Mouse (Mus musculus) gastrocnemius, postnatal 14 days (tissue): Measurements from ENCODE around the gene Itga2b. TPM values are rescaled to one million over a fixed set of nuclear protein-coding genes. Genes with fewer than 3 reads are reported as not detected.

Experiments
- DNase-seq: peaks from one replicate; pipeline ENCODE4 v3.0.0; 2021; ENCODE audit warnings: mixed read lengths
- intact Hi-C: fragments of 180-260 bp; cut with DNase I; formaldehyde crosslinking; loops from one replicate; pipeline ENCODE4 v1.15.1; 2025; ENCODE audit warnings: low total_unique reads
- total RNA-seq, 2 experiments: library from RNA; stranded (reverse); gene quantifications; 2 replicates each; pipeline ENCODE4 v1.2.3; 2021

The Itga2b gene
- total RNA-seq, 2 experiments from 2014 or later, result 1.6 to 2.5 TPM

DNA sequence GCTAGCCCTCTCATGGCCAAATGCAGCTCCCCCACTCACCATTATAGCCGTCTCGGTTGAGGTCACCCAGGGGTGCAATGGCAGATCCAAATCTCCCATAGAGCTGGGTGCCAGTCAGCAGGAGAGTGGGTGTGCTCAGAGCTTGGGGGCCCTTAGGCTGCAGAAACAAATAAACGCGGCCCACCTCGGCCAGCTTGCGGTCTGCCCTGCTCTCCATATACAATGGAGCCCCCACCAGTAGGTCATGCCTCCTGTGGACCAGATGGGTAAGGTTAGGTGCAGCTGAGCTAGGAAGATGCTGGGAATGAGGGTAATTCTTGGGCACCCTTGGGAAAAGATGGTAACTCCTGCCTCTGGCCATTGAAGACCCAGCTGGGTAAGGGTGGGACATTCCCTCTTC lies 5.0 kb downstream of the Itga2b start:
- intact Hi-C loops, result no loop called here
- DNase-seq, result no peak

DNA sequence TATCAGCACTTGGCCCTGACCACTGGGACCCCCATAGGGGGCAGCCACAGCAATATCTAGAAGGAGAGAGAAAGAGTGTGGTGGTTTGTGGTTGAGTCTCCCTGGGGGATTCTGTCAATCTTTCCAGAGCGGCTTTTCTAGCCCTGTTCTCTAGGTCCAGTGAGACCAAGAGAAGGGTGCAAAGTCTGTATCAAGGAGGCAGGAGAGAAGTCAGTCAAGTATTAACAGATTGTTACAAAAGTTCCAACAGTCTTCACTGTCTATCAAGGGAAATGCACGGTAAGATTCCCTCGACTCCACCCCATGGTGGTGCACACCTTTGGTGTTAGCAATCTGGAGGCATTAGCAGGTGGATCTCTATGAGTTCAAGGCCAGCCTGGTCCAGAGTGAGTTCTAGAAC lies 8.2 kb downstream of the Itga2b start:
- DNase-seq, result no peak
- intact Hi-C loops, result no loop called here

DNA sequence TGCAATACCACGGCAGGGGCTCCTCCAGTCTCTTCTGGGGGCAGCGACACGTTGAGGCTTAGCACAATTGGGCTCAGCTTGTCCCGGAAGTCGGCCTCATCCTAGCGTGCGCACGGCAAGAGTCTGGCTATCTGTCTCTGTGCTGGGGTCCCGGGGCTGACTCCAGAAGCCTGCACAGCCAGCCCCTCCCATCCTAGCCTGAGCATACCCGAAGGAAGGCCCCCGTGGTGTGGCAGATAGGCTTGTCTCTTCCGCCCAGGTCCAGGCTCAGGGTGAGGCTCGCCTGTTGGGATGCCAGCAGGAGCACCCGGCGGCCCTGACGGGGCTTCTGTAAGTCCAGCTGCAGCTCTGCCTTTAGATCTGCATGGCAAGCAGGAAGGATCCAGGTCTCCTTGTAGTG lies 9.4 kb downstream of the Itga2b start:
- no peak for DNase-seq
- intact Hi-C loops, result no loop called here

DNA sequence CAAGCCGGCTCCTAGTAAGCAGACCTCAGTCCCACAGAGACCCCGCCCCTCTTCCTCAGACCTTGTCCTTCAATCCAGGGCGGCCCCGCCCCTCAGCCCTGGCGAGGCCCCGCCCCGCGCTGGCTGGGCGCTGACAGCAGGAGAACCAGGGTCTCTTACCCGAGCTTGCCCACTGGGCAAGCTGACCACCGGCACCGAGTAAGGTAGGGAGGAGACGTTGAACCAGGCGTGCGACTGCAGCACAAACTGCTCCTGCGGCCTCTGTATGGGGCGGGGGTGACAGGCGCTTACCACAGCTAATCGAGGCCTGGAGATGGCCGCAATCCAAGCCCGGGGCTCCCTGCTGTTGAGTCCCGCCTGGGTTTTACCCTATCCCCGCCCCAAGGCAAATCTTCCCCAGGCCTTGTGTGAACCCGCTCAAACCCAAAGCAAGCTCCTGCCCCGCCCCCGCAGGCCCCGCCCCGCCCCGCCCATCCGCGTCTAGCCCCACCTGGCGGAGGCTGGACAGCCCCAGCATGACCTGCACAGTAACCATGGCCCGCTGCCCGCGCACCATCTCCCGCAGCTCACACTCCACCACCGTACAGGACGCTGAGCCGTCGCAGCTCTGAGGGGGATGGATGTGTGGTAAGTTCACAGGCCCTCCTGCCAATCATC lies 14.1 kb downstream of the Itga2b start:
- DNase-seq, result peak; percentile 70
- intact Hi-C loops, result no loop called here

DNA sequence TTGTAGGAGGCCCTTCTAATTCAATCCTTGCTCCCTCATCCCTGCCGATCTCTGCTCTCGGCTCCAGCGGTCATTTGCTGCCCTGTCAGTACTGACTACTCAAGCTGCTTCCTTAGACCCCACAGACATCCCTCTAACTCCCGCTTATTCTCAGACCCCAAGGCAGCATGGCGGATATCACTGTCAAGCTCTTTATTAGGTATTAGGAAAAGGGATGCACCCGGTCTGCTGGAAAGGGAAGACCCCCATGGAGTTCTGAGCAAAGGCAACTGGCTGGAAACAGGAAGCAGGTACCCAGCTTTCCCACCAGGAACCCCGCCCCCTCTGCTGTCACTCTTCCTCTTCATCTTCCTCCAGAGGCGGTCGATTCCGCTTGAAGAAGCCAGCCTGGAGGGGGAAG lies 16.8 kb downstream of the Itga2b start:
- intact Hi-C loops, result no loop called here
- DNase-seq, result no peak

DNA sequence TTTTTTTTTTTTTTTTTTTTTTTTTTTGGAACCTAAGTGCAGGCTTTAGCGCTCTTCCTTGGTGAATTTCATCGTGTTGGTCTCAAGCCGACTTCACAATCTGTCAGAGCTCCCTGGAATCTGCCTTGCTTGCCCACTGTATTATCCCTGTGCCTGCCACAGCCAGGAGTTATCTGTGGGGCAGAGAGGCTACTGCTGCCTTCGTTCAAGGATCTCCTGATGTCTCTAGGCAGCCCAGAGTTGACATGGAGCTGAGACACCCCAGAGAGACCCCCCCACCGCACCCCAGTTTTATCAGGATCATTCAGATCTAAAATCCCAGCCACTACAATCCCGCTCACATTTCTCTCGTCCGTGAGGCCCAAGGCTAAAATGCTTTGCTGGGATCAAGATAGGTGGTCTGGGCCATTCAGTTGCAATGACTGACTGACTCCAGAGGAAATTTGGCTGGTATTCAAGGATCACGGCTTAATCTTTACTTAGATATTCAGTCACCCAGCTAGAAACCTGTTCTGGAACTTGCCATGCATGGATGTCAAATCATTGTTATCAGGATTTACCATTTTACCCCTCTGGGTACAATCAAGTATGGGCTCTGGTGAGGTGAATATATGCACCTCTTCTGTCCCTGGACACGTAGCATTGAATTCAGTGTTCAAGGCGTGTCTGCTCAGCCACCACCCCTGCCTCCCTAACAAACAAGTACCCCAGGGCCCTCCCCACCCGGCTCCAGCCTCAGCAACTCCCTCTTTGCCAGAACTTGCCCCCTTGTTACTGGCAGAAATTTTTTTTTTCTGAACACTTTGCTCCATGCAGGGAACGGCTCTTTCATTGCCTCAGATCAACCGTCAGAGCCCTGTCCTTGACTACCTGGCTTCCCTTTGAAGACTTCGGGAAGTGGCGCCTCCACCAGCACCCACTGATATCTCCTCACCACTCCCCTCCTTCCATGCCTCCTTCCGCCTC lies 20.6 kb downstream of the Itga2b start:
- no peak for DNase-seq
- intact Hi-C loops, result no loop called here

DNA sequence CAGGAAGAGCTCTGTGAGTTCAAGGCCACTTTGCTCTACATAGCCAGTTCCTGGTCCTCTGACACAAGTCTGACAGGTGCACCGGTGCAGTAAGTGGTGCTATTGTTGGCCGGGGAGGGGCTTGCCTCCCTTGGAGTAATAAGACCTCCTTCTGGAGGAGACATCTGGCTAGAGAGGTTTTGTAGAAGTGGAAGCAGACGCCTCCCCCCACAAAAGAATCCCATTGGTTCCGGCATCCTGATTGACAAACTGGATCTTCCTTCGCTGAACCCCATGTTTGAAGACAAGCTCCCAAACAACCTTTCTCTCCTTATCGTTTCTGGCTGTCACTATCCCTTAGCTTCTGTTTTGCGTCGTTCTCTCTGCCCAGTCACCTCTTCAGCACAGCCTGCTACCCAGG lies 21.6 kb downstream of the Itga2b start:
- intact Hi-C loops, result no loop called here
- no peak for DNase-seq

DNA sequence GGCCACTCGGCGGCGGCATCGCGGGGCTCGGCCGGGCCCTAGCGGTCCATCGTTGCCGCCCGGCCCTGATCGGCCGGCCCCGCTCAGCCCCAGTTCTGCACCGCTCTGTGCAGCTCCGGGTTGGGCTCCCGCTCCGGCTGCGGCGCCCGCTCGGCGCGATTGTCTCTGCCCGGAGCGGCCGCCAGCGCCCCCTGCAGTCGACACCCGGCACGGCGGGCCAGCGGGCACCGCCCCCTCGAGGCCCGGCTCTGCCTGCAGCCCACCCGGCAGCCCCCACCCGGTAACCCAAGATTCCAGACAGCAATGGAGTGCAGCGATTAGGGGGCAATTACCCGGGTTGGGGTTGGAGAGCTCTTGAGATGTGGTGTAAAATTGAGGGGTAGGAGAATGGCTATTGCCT lies 22.4 kb downstream of the Itga2b start, which contains the start of gene Fam171a2:
Fam171a2 (minus strand) TSS at position 186 of the 400 bp plus-strand sequence.
- intact Hi-C loops, result no loop called here
- DNase-seq, result peak; percentile 82

DNA sequence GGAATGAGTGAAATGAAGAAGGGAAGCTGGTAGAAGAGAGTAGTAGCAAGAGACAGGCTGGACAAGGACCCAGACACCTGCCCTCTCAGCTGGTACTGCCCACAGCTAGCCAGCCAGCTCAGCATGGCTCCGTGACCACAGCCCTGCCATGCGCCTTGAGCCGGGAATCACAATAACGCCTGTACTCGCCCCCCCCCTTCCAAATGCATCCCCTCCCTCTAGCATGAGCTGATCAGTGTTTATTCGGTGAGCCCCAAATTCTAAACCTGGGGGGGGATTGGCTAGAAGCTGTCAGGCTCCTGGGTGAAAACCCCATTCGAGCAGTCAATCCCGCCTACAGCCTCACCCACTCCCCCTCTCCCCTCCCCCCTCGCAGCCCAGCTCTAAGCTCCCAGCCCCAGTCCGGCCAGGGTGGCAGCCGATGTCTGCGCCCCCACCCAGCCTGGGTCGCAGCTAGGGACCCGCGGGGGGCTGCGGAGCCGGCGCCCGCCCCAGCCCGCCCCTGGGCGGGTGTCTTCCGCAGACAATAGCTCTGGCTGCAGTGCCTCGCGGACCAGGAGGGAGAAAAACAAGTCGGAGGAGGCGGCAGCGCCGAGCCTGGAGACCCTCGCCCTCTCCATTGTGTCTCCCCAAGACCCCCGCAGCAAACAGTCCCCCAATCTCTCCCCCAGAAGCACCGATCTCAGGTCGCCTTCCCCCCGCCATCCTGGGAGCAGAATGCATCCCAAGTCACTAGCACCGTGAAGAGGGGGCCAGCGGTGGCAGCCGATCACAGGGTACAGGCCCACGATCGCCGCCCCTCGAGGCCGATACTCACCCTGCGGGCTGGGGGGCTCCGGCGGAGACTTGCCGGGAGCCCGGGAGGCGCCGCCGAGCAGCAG lies 23.1 kb downstream of the Itga2b start:
- intact Hi-C loops, result no loop called here

DNA sequence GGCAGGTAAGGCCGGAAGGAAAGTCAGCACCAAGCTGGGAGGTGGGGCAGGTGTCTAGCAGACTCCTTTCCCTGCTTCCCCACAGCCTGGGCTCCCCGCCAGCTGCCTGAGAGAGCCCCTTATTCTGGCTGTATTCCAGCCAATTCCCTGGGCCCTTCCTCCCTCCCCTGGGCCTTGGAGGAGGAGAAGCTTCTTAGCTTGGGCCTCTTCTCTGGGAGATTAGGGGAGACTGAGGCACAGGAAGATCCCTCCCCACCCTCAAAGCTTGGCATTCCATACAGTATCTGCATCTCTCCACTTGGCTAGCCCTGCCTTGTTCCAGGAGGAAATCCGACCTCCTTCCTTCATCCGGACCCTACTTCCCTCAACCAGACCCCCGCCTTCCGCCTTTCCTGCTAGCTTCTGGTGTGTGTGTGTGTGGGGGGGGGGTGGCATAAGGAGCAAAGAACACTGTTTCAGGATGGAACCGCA lies 24.0 kb downstream of the Itga2b start:
- DNase-seq, result no peak
- intact Hi-C loops, result no loop called here

More for the DNA sequence above, 23.1 kb downstream of the Itga2b start:
- no peak for DNase-seq

DNA sequence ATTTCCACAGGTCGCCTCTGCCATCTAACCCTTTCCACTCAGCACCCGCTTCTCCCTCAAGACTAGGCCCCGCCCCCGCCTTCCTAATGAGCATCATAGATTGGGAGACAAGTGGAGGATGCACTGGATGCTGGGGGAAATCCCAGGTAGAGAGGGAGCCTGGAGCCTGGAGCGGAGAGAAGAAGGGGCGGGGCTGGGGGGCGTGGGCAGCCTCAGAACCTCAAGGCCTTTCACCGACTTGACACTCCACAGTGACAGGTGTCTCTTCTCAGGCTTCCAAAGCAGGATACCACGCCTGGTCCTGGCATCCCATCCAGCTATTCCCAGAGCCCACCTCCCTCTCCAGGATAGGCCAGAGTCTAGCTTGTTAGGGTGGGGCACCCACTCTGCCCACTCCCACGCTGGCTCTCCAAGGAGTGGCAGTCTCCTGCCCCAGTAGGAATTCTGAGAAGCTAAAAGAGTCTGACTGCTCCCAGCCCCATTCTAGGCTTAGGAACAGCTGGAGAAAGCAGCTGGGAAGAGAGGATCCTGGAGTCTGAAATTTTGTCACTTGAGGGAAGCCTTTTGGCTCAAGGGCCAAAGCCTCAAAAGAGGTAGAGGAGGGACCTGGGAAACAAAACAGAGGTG lies 24.5 kb downstream of the Itga2b start:
- intact Hi-C loops, result no loop called here
- no peak for DNase-seq

DNA sequence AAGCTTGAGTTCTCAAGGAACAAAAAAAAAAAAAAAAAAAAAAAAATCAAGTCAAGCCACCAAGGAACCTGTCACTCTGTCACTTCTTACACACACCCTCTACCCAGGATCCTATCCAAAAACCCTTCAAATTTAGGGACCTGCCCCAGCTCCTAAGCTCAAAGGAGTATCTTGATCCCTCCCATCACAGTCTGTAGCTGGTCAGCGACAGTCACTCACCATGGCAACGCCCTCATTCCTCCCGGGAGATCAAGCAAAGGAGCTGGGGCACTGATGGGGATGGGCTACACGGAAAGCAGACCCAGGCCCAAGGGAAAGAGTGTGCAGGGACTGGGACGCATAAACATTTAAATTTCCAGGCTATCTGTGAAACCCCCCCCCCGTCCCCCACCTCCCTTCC lies 25.1 kb downstream of the Itga2b start:
- DNase-seq, result no peak
- intact Hi-C loops, result no loop called here

DNA sequence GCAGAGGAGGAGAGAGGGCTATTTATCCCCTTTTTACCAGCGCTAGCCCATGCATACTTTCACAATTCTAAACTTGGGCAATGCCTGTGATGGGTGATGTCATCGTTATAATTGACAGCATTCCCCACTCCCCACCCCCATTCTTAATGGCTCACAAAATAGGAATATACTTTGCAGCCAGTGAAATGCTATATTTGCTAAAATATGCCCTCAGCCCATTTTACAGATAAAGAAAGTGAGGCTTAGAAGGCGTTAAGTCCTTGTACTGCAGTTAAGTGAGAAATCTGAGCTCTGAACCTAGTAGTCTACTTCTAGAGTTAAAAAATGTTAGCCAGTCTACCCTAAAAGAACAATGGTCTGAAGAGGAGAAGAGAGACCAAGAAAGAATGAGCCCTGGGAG lies 25.6 kb downstream of the Itga2b start:
- intact Hi-C loops, result no loop called here
- DNase-seq, result no peak

DNA sequence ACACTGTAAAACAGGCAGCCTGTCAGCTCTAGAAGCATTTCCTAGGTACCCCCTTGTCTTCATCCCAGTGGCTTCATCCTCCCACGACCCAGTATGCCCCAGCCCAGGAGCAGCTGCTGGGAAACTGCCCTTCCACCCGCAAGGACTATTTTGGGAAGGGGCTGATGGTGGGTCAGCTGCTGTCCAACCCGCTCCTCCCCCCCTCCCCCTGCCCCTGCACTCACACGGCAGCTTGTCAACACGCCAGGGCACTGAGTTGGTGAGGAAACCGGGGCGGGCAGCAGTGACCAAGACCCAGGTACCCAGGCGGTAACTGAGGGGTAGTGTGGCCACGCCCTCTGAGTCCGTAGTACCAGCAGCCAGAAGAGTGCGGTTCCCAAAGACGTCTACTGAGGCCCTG lies 26.2 kb downstream of the Itga2b start:
- no peak for DNase-seq
- intact Hi-C loops, result no loop called here

DNA sequence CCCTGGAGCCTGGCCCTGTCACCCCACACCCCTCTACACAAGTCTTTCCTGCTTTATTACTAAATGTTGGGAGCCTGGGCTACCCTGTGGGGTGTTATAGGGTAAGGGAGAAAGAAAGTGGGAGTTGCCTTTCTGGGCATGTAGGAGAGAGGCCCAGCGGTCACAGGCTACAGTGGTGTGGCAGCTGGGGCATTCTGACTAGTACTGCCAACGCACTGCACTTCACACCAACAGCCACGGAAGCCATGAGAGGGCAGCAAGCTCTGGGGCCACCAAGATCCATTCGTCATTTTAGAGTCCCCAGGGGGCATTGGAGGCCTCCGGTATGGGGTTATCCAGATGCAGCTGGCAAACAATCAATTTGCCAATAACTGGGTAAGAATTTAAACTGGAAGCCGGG lies 27.8 kb downstream of the Itga2b start:
- no peak for DNase-seq
- intact Hi-C loops, result no loop called here

DNA sequence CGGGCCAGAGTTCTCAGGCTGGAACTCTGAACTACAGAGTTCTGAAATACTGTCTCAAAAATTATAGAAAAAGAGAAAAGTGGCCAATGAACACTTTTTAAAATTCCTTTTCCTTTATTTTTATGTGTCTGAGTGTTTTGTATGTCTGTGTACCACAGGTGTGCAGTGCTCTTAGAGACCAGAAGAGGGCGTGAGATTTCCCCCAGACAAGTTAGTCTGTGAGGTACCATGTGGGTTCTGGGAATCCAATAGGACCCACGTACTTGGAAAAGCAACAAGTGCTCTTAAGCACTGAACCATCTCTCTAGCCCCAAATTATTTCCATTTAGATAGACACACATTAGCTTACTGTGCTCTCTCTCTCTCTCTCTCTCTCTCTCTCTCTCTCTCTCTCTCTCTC lies 28.5 kb downstream of the Itga2b start:
- intact Hi-C loops, result no loop called here

DNA sequence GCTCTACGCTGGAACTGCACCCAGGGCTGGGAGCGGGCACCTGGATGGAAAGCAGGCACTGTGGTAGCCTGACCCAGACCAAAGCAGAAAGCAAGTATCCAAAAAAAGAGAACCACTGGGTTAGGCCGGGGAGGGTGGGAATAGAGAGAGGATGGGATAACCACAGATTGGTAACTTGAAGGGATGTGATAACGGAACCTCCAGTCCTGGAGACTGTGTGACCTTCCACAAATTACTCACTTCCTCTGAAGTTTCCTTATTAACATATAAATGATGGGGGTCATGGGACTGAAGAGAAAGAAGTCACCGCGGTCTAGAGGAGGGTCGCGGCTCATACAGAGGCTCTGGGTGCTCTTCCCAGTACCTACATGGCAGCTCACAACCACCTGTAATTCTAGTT lies 29.7 kb downstream of the Itga2b start:
- intact Hi-C loops, result no loop called here

More for the DNA sequence above, 28.5 kb downstream of the Itga2b start:
- DNase-seq, result no peak

DNA sequence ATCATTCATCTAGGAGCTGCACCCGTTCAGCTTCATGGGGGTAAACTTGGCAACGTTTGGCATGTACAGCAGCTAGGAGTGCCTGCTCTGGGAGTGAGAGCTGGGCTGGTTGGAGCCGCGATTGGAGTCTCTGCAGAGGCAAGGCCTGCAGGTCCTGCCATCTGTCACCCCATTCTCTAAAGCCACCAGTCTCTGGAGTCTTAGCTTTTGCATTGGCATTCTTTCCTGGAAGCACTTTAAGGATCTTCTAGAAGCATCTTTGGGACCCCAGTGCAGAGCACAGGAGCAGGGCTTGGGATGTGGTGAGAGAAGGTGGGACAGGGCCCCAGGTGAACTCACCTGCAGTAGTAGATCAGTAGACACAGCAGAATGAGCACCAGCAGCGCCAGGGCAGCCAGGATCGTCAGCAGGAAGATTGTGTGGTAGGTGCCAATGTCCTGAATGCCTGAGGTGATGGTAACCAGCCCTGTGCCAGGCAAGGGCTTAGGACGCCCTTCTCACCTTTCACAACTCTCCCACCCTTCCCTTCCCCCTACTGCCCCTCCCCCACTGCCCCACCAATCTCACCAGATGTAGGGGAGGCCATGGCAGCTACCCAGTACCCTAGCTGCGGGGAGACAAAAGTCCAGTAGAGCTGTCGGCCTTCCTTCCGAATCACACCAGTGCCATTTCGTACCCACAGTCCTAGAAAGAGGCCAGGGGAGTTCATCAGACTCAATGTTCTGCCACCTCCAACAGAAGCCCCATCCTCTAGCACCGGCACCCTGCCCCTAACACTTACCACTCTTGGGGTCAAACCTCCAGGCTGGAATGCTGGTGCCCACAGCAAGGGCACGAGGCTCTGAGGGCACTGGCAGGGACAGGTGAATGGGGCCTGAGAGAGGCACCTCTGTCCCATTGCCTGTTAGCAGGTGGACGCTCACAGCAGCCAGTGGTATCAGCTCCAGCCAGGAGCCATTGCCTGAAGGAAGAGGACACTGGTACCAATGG lies 30.5 kb downstream of the Itga2b start:
- DNase-seq, result no peak
- intact Hi-C loops, result loop anchor here (5.0 kb wide), 1 partner anchor 132 kb away; no protein-coding TSS in a partner anchor

More for the DNA sequence above, 29.7 kb downstream of the Itga2b start:
- no peak for DNase-seq
